Mouse (Mus musculus) retina, postnatal 7 days (tissue): ENCODE measurements around the gene Pagr1b.

Experiments
- DNase-seq: peaks from one replicate; pipeline ENCODE4 v3.0.0-alpha.2; 2012; ENCODE audit warnings: low read depth, low spot score

Gene Pagr1b

DNA sequence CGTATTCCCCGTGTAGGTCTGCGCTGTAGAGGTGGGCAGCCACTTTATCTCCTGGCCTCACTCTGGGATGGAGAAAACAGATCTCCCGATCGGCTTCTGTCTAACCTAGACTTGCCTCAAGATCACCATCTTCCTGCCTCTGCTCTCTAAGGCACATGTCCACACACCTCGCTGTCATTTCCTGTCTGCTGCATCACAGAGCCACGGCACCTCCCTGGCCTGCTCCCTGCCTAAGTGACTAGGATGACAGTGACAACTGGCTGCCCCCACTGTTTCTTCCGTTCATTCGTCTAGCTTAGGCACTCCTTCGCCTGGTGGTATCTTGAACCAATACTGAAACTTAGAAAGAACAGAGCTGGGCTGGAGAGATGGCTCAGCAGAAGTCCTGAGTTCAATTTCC, 16.7 kb downstream of the Pagr1b start:
- no peak for DNase-seq

DNA sequence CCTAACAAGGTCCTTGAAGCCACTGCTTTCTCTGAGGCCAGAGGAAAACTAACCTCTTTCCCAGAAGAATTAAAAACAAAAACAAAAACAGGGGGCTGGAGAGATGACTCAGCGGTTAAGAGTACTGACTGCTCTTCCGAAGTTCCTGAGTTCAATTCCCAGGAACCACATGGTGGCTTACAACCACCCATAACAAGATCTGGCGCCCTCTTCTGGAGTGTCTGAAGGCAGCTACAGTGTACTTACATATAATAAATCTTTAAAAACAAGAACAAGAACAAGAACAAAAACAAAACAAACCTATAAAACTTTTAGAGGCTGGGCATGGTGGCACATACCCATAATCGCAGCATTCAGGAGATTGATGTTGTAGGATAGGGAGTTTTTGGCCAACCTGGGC, 19.8 kb downstream of the Pagr1b start:
- no peak for DNase-seq

DNA sequence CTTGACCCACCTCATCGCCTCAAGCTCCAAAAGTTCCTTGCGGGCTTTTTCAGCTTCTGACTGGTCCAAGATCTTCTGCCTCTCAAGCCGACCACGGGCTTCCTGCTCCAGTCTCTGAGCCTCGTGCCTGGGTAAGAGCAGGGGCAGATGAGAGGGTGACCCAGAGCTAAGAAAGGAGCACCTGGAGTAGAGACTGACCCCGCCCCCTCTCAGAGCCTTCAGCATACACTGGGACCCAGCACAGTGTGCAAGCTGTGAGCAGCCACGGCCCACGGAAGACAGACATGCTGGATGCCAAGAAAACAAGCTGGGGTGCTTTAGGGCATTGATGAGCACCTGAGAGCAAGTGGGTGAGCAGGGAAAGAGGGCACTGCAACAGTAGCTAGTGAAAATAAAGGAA, 27.5 kb downstream of the Pagr1b start:
- no peak for DNase-seq

- peak; percentile 25 for DNase-seq
Observed at GRCm38 (mm10) chr7:126986319-126986718, 30.0 kb downstream of the Pagr1b start.

DNA sequence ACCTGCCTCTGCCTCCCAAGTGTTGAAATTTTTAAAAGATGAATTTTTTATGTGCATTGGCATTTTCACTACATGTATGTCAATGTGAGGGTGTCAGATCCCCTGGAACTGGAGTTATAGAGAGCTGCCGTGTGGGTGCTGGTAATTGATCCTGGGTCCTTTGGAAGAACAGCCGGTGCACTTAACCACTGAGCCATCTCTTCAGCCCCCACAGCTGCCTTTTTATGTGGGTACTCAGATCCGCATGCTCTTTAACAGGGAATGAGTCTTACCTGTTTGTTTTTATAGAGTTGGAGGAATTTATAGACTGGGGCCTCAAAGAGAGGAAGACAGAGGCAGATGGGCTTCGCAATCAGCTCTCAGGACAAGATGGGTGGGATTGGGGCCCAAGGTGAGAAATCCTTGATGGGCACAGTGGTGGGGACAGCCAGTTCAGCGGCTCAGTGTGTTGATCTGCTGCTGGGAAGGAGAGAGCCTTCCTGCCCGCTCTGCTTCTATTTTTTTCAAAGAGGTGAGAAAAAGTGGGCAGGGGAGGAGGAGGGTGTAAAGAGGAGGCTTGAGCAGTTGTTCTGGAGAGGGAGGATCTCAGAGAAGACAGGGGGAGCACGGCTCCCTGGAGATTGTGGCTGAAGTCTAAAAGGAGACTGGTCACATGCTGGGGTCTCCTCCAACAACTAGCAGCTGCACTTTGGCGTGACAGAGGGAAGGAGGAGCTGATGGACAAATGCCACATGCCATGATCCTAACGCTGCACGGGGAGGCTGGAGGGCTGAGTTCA, 31.4 kb downstream of the Pagr1b start:
- DNase-seq, result no peak

DNA sequence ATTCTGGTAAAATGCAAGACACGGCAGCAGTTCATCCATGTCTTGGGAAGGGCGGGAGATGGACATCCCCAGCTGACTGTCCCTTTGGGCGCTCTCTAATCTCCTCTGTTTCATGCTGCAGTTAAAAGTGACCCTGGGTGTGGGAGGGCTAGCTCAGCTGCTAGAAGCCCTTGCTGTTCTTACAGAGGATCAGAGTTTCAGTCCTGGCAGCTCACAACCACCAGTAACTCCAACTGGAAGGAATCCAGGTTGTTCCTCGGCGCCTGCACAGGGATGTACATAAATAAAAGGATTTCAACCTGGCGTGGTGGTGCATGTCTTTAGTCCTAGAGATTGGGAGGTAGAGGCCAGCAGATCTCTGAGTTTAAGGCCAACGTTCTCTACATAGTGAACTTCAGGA, 33.2 kb downstream of the Pagr1b start:
- DNase-seq, result no peak

GRCm38 (mm10) chr7:126982054-126982453, 34.2 kb downstream of the Pagr1b start:
- DNase-seq, result no peak

- no peak for DNase-seq
Observed at GRCm38 (mm10) chr7:126981601-126982000, 34.7 kb downstream of the Pagr1b start.

DNA sequence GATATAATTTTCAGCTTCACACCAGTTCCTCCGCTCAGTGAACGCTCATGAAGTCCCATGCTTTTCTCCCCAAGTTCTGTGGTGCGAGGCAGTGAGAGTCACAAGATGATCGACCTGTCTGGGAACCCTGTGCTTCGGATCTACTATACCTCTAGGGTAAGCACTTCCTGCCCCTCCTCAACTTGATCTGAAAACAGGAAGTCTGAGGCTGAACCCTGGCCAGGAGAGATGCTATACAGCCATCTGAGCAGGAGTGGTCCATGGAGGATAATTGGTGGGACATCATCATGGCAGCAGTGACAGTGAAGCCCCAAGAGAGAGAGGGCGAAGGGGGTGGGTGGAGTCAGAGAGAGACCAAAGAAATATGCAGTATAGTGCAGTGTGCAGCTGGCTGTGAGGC, 37.4 kb downstream of the Pagr1b start:
- DNase-seq, result no peak

- DNase-seq, result no peak
Observed at GRCm38 (mm10) chr7:126976878-126977459, 39.3 kb downstream of the Pagr1b start.

DNA sequence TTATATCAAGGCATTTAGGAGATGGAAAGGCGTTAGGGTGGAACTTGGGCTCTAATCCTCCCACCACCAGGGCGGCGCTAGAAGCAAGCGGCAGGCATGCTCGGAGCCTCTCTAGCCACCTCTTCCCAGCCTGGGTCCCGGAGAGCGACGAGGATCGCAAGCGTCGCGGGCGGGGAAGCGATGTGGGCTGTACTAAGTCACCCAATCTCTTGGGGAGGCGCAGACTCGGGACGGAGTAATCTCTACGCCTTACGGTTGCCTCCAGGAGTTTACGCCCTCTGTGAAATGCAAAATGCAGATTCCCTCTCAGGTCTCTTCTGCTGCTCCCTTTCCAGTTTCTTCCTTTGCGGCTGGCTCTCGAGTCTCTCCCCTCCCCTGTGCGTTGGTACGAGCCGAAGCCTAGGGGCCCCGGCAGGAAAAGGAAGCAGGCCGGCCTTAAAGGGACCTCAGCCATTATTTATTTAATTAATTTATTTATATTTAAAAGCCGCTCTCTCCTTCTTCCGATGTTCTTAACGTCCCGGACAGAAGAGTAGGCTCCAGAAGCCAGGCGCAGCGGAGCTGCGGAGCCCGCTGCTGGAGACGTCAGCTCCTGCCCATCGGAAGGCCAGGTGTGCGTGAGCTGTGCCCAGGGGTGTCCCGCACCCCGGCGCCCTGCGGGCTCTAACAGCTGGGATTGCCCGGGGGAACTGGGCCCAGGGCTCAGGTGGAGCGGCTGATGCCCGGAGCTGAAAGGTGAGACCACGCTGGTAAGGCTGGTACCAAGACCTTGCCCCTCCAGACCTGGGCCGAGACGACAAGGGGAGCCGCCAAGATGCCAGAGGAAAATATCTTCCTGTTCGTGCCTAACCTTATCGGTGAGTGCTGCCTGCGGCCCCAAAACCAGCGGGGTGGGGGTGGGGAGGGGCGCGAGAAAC, 40.1 kb downstream of the Pagr1b start, which contains the start of gene Cdiptos:
Cdiptos (minus strand) TSS at position 149 of the 917 bp plus-strand sequence.
- DNase-seq, result peak; percentile 94

DNA sequence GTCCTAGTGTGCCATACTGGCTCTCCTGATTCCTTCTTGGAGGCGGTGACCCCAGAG, 40.6 kb downstream of the Pagr1b start, which contains the start of gene Cdipt:
Cdipt (plus strand) TSS at position 22 of the 57 bp plus-strand sequence.
- no peak for DNase-seq

- no peak for DNase-seq
Observed at GRCm38 (mm10) chr7:126975493-126975892, 40.8 kb downstream of the Pagr1b start.

DNA sequence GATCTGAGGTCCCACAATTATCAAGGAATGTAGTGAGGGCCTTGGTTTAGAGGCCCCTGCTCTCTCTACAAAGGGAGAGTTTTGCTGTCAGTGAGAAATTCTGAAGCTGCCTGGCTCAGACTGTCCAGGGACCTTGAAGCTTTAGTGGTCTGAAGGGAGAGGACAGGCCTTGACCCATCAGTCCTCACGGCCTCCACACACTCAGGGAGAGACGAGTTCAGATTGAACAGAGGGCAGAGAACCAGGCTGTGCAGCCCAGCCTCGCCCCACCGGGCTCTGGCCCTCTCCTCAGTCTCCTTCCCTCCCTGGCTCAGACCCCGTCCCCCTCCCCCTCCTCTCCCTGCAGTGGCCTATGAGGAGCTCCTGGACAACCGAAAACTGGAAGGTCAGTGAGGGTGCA, 48.9 kb downstream of the Pagr1b start:
- DNase-seq, result no peak

DNA sequence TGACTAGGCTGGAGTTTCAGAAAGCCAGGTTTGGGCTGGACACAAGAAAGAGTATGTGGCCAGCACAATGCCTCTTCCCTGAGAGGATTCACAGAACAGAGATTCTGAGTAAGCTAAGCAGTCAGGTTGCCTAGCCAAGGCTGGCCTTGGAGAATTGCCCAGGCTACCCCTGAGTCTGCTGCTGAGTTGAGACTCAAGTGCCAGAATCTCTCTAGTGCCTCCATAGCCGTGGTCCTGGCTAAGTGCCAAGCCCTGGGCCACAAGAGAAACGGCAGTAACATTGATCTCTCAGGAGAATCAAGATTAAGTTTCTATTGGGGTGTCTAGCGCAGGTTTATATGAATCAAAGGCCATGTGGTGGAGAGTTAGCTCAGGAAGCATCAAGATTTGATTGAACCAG, 50.7 kb downstream of the Pagr1b start:
- DNase-seq, result no peak

DNA sequence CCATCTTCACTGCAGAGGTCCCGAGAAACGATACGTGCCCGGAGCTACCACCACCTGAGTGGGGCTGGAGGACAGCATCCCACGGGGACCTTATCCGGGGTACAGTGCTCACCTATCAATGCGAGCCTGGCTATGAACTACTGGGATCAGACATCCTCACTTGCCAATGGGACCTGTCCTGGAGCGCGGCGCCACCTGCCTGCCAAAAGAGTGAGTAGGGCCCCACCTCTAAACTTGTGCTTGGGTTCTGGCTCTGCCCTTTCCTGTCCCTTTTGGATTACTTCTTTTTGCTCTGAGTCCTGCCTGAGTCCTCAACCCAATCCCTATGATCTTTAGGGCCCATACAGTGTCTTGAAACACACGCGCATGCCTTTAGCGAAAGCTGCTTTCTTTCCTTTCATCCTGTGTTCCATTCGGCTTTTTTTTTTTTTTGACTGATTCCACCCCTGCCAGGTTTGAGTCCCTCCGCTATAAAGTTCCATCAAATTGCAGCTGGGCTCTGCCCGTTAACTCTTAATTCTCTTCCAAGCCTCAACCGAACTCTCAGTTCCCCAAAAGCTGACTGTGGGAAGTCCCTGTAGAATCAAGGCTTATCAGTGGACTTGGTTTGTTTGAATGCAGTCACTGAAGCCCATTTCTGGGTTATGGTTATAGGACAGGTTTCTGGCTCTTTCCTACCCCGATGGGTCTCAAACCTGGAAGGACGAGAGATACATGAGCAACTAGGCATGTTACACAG, 52.6 kb downstream of the Pagr1b start:
- DNase-seq, result no peak

DNA sequence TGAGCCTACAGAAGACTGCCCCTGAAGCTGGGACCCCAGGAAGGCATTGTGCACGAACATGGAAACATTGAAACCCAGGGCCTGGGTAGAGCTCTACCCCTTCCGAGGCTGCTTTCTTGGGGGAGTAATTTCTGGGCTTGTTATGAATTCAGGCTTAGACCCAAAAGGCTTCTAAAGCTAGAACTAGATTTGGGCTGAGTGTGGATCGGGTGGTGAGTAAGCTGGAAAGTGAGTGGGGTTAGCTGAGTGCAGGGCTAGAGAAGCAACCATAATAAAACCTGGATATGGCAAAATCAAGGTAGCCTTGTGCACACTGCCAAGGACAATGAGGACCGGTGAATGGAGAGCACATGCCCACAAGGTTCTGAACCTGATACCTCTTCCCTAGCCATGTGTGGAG, 54.3 kb downstream of the Pagr1b start:
- no peak for DNase-seq

DNA sequence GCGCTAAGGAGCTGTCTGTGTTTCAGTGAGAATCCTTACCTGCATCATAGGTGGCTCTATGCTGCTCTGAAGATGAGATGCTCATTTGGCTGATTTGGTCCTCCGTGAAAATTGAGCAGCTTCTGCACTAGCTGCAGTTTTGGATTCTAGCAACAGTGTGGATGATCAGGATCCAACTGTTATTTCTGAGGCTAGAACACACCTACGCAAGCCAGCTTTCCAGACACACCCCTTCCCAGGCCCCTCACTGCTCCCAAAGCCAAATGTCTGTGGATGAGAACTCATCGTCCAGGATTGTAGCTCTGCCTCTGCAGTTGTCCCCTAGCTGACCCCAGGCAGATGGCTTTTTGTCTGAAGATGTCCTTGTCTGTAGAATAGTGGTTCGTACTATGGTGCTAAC, 55.2 kb downstream of the Pagr1b start:
- DNase-seq, result no peak

GRCm38 (mm10) chr7:126959780-126960179, 56.5 kb downstream of the Pagr1b start:
- DNase-seq, result no peak

DNA sequence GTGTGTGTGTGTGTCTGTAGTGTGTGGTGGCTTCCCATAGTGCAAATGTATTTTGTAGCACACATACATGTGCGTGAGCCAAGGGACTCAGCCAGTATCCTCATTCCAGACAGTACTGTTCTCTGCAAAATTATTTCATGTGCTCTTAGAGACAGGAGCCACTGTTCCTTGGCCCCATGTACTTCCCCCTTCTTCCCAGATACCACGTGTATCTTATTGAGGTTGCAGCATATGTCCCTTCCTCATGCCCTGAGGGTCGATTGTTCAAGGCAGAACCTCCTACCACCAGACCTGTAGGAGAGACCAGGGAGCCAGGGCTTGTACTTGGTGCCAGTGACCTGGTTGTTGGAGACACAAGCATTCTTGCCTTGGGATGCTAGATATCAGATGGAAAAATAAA, 61.2 kb downstream of the Pagr1b start:
- DNase-seq, result no peak

DNA sequence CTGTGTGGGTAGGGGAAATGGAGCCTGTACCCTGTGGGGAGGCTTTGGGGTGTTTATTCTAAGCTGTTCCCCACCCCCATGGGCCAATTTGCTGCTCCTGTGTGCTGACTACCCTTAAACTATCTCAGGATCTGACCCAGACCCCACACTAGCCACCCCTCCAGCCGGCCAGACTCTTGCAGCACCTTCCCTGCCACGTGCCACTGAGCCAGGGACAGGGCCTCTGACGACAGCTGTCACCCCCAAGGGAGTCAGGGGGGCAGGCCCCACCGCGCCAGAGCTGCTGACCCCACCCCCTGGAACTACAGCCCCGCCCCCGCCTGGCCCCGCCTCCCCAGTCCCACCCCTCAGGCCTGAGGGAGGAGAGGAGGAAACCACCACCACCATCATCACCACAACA, 63.6 kb downstream of the Pagr1b start:
- no peak for DNase-seq

- DNase-seq, result no peak
Observed at GRCm38 (mm10) chr7:126951741-126952140, 64.5 kb downstream of the Pagr1b start.
